Mouse (Mus musculus) E14TG2a.4 (cell line): ENCODE measurements around the gene Tubgcp4.

ENCODE experiments used
- CTCF ChIP-seq: conservative IDR thresholded peaks from 2 replicates; pipeline ENCODE4 v1.5.1; 2014; ENCODE audit warnings: low read length
- NANOG ChIP-seq: IDR thresholded peaks from 2 replicates; pipeline ENCODE4 v1.6.1; 2014; ENCODE audit warnings: borderline replicate concordance, low read length, mixed read lengths
- POU5F1 ChIP-seq: IDR thresholded peaks from 2 replicates; pipeline ENCODE4 v1.6.1; 2014; ENCODE audit warnings: low read length, borderline replicate concordance

DNA sequence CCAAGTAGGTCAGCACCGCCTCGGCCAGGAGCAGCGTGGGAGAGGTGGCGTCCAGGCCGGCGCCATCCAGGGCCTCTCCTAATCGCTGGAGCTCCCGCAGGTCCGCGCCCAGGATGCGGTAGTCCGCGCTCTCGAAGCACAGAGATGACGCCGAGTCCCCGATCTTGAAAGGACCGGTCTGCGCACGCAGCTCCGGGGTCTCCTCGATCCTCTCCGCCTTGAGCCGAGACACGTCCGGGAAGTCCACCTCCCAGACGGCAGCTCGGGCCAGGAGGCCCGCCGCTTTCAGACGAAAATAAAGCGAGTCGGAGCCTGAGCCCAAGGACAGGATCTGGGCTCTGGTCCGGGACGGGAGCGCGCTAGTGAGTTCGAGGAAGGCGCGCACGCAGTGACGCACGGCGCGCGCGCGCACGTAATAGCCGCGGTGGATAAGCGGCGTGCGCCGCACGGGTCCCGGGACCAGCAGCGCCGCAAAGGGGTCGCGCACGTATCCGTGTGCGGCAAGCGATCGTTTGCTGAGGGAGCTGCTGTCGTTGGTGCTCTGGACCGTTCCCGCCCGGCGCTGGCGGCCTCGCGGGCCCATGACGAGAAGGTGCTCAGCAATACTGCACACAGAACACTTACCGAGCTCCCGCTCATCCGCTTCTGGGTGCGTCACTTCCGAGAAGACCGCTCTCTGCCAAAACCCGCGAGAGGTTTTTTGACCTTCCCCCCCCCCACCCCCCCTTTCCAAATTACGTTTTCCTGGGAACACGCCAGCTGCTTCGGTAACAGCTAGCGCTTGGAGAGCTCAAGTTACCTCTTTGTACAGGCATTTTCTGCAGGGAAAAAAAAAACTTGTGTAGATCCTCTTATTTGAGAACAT is 30.2 kb upstream of the Tubgcp4 start, which contains the start of the genes Adal and Lcmt2:
- TF ChIP-seq CTCF, result no peak
- no peak for TF ChIP-seq POU5F1
- no peak for TF ChIP-seq NANOG
